Mouse (Mus musculus) forebrain, embryonic 10.5 days (tissue): ENCODE results near the gene Zfp408. TPM values are rescaled to one million over a fixed set of nuclear protein-coding genes. Genes with fewer than 3 reads are reported as not detected.

Source experiments
- DNase-seq: peaks from one replicate; pipeline ENCODE4 v3.0.0-alpha.2; 2017; ENCODE audit warnings: low spot score; ENCODE audit errors: extremely low spot score
- H3K27ac ChIP-seq: fragments of 300-500 bp; sonication (generic); 2 replicates; pipeline ENCODE4 v1.5.1; 2016; ENCODE audit warnings: mild to moderate bottlenecking
- H3K27me3 ChIP-seq: fragments of 300-500 bp; sonication (generic); 2 replicates; pipeline ENCODE4 v1.6.1; 2016; ENCODE audit warnings: mild to moderate bottlenecking; ENCODE audit not compliant: poor library complexity, severe bottlenecking
- H3K36me3 ChIP-seq: fragments of 300-500 bp; sonication (generic); replicated peaks from 2 replicates; pipeline ENCODE4 v1.6.1; 2016; ENCODE audit warnings: mild to moderate bottlenecking, moderate library complexity
- H3K4me1 ChIP-seq: fragments of 300-500 bp; sonication (generic); 2 replicates; pipeline ENCODE4 v1.6.1; 2016
- H3K4me3 ChIP-seq: fragments of 300-500 bp; sonication (generic); 2 replicates; pipeline ENCODE4 v1.5.1; 2016; ENCODE audit warnings: mild to moderate bottlenecking, moderate library complexity
- H3K9me3 ChIP-seq: fragments of 300-500 bp; sonication (generic); 2 replicates; pipeline ENCODE4 v1.6.1; 2016; ENCODE audit warnings: mild to moderate bottlenecking, moderate library complexity
- WGBS: fragments of 180-500 bp; shearing (Covaris S2); methylation state at CpG from one replicate; pipeline ENCODE4 v1.1.7; 2016; 5-methylcytosine and 5-hydroxymethylcytosine counted together
- polyA plus RNA-seq: library from polyadenylated mRNA; unstranded; fragments of >200 nt; fragmentation: Nextera tagmentation; extraction: Ambion mirVana; gene quantifications from 2 replicates; pipeline ENCODE4 v1.2.1, GENCODE M21; 2016

The Zfp408 gene
- polyA plus RNA-seq: 10.1 and 11.6 TPM in 2 replicates

DNA sequence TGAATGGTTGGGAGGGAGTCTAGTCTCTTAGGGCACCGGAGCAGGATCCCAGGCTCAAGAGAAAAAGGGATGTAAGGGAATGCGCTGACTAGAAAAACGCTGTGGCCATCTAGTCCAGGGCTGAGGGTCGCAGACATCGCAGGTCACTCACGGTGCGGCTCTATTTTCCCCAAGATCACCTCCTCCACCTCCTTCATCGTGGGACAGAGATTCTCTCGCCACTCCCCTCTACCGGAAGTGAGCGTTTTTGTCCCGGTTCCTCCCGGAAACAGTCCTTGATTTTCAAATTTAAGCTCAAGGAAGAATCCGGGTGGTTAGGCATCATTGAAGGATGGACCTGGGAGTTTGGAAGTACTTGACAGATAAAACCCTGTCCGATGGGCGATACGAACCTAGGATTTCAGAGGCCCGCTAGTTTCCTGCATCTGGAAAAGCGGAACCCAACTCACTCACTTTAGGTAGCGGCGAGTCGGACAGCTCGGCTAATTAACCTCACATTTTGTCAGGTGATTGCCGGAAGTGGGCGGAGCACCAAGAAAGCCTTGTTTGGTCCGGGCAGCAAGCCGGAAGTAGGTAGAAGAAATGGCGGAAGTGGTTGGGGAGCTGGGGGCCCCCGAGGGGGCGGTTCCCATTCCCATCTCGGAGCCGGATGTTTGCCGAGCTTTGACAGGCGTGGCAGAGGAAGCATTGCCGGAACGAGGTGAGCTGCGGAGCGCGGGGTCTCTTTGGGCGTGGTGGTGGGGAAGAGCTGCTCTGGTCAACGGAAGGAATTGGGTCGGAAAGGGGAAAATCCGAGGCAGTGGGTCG is at the start of gene Zfp408, which contains the start of gene Arhgap1:
TSS of gene Zfp408 (minus strand) at position 239 of the 807 bp plus-strand sequence.
TSS of gene Arhgap1 (plus strand) at position 308 of the 807 bp plus-strand sequence.
- WGBS: under 1% methylated on average over 44 of the region's 44 CpGs
- Histone ChIP-seq H3K27ac (peak within 1 kb of the TSS; percentile 95), H3K36me3 (peaks cover 50% of the 10 kb centered on the region), H3K9me3 (no peaks in the 10 kb centered on the region), H3K27me3 (no peaks in the 10 kb centered on the region), H3K4me3 (peak within 1 kb of the TSS; percentile 92), H3K4me1 (peaks cover 24% of the 10 kb centered on the region)
- DNase-seq: peak; percentile 99

DNA sequence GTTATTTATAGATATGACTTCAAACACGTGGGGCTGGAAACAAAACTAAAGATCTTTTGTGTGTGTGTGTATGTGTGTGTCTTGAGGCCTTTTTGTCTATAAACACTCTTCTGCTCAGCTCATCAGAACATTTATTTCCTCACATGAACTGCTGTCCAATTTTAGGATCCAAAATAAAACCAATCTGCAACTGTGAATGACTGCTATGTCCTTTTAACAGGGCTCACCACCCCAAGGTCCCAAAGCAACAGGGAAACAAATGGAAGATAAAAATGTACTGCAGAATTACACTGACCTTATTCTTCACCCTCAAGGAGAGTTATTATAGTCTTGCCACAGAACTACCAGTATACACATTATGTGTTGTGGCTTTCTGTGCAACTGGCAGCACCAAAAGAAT is 49.6 kb upstream of the Zfp408 start:
- no peaks in the 10 kb centered on the region for H3K27me3 ChIP-seq
- peaks cover 6% of the 10 kb centered on the region for H3K36me3 ChIP-seq
- no peak overlapping the region for H3K4me3 ChIP-seq
- WGBS: 88% methylated on average over 1 of the region's 1 CpGs
- no peaks in the 10 kb centered on the region for H3K9me3 ChIP-seq
- DNase-seq: no peak
- H3K27ac ChIP-seq: no peak overlapping the region
- H3K4me1 ChIP-seq: no peaks in the 10 kb centered on the region

DNA sequence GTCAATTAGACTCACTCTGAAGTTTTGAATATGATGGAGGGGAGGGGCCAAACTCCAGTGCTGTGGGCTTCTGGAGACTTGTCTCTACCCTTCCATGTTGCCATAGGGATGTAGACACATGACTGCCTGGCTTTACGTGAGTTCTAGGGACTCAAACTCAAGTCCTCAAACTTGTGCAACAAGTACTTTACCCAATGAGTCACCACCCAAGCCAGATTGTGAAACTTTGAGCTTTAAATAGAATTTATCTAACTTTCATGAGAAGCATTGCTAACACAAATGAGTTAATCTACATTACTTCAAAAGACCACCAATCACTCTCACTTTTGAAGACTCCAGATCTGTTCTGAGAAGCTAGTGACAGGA is 46.6 kb upstream of the Zfp408 start:
- Histone ChIP-seq H3K36me3 (peaks cover 15% of the 10 kb centered on the region), H3K27me3 (no peaks in the 10 kb centered on the region), H3K4me3 (no peak overlapping the region), H3K9me3 (no peaks in the 10 kb centered on the region), H3K4me1 (no peaks in the 10 kb centered on the region), H3K27ac (no peak overlapping the region)
- no peak for DNase-seq
- WGBS: 76% methylated on average over 1 of the region's 1 CpGs

DNA sequence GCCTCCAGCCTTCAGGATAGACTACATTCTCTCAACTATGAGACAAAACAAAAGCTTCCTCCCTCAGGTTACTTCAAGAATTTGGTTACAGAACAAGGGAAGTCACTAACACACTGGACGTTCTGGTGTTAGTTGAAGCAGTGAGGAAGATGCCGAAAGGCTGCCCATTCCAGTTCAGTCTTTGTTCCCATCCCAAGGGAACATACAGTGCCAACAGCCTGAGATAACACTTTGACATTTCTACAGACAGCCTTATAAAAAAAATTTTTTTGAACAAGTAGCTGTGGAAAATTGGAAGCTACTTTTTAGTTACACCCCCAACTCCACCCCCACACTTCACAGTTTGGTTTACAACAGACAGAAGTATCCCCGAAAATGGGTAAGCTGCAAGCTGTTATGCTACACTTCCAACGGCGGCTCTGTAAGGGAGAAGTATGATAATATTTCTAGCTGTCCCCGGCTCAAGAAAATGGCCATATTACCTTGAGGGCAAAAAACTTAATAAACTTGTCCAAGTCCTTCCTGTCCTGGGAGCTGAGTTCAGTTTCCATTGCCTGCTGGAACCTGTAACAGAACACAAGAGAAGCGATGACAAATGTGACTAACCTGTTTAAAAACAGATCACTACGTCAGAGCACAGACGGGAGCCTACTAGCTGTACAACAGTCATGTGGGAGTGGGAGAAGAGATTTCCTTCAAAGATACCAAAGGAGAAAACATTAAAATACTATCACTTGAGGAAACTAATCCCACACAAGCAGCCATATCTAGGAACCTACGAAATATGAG is 46.0 kb upstream of the Zfp408 start:
- Histone ChIP-seq H3K4me1 (no peaks in the 10 kb centered on the region), H3K4me3 (no peak overlapping the region), H3K27ac (no peak overlapping the region), H3K27me3 (no peaks in the 10 kb centered on the region), H3K36me3 (peaks cover 15% of the 10 kb centered on the region), H3K9me3 (no peaks in the 10 kb centered on the region)
- 91% methylated on average over 10 of the region's 10 CpGs for WGBS
- DNase-seq: no peak

DNA sequence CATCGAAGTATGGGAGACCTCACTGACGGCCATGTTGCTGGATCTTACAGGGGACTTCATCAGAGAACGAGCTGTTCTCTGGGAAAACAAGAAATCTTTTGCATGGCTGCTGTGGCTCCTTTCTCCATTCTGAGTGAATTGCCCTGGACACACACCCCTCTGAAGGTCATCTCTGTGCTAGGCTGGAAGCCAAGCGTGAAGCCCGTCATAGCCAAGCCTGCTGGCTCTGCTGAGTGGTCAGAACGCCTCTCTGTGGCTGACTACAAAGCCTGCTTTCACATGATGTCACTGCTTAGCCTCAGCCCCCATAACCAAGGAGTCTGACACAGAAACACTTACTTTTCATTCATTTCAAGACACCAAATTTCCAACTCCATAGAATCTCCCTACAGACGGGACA is 39.9 kb upstream of the Zfp408 start:
- H3K27me3 ChIP-seq: no peaks in the 10 kb centered on the region
- H3K4me1 ChIP-seq: no peaks in the 10 kb centered on the region
- H3K27ac ChIP-seq: no peak overlapping the region
- H3K4me3 ChIP-seq: no peak overlapping the region
- peaks cover 37% of the 10 kb centered on the region for H3K36me3 ChIP-seq
- no peaks in the 10 kb centered on the region for H3K9me3 ChIP-seq
- DNase-seq: no peak
- WGBS: 90% methylated on average over 7 of the region's 7 CpGs

DNA sequence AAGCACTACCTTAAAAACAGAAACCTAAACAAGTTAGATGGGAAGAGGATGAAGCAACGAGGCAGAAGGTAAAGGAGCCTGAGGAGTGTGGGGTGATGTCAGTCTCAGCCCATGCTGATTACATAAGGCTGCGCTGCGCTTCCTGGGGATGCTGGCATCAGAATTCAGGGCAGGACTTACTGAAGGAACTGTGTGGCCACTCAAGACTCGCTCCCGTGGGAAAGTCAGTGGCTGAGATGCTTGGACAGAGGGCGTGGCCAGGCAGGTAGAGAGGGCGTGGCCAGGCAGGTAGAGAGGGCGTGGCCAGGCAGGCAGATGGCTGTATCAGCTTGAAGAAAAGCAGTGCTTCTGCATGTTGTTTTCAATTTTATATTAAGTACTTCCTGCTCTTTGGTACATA is 34.3 kb upstream of the Zfp408 start:
- WGBS: 80% methylated on average over 8 of the region's 8 CpGs
- DNase-seq: no peak
- Histone ChIP-seq H3K4me1 (no peaks in the 10 kb centered on the region), H3K27ac (no peak overlapping the region), H3K4me3 (no peak overlapping the region), H3K9me3 (no peaks in the 10 kb centered on the region), H3K27me3 (no peaks in the 10 kb centered on the region), H3K36me3 (peaks cover 48% of the 10 kb centered on the region)

DNA sequence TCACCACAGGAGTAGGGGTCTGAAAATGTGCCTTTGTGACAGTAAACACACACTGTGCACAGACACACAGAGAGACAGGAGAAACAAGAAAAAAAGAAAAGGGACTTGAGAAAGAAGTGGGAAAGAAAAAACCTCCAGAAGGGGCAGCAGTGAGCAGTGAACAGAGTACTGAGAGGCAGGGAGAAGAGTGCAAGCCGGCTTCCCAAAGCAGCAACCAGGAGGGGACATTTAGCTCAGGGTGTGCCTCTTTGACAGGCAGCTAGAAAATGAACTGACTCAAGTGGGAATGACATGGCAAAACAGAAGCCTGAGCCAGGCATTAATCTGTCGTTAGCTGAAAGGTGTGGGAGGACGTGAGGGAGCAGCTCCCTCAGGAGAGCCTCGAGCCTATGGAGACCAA is 33.3 kb upstream of the Zfp408 start:
- H3K36me3 ChIP-seq: peaks cover 49% of the 10 kb centered on the region
- H3K27ac ChIP-seq: no peak overlapping the region

DNA sequence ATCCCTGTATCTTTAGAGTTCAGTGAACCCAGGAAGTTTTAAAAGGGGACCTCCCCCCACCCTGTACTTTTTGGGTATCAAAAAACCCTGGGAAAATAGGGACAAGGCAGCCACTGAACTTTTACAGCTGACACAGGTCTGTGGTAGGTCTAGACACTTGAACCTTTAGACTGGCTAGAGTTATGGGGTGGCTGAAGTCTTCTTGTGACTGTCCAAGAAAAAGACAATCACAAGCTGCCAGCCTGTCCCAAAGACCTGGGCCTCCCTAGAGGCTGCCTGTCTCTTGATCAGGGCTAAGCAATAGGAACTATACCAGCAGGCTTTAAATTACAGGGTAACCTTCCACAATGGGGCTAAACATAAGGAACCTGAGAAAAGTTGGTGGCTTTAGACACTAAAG is 27.4 kb upstream of the Zfp408 start:
- Histone ChIP-seq H3K4me3 (no peak overlapping the region), H3K4me1 (no peaks in the 10 kb centered on the region), H3K9me3 (no peaks in the 10 kb centered on the region), H3K27ac (no peak overlapping the region), H3K27me3 (no peaks in the 10 kb centered on the region), H3K36me3 (peaks cover 75% of the 10 kb centered on the region)
- DNase-seq: no peak

More for the DNA sequence above, 33.3 kb upstream of the Zfp408 start:
- H3K9me3 ChIP-seq: no peaks in the 10 kb centered on the region
- DNase-seq: no peak
- H3K27me3 ChIP-seq: no peaks in the 10 kb centered on the region
- 64% methylated on average over 4 of the region's 4 CpGs for WGBS
- no peak overlapping the region for H3K4me3 ChIP-seq
- H3K4me1 ChIP-seq: no peaks in the 10 kb centered on the region

DNA sequence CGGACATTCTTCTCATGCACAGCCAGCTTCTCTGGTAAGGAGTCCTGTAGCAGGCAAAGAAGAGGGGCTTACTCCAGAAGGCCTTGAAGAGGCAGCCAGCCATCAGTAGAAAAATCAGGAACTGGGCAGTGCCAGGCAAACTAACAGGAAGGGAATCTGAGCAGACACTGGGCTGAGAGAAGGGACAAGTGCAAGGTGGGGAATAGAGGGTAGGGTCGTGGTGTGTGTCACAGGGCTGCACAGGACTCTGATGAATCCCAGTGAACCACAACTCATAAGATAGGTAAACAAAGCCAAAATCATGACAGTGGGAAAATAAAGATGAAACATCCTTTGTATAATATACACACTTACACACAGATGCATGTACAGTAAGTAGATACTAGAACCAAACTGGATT is 26.8 kb upstream of the Zfp408 start:
- Histone ChIP-seq H3K27me3 (no peaks in the 10 kb centered on the region), H3K9me3 (no peaks in the 10 kb centered on the region), H3K4me3 (no peak overlapping the region), H3K4me1 (no peaks in the 10 kb centered on the region), H3K27ac (no peak overlapping the region), H3K36me3 (peaks cover 76% of the 10 kb centered on the region)
- DNase-seq: no peak
- 82% methylated on average over 2 of the region's 2 CpGs for WGBS

DNA sequence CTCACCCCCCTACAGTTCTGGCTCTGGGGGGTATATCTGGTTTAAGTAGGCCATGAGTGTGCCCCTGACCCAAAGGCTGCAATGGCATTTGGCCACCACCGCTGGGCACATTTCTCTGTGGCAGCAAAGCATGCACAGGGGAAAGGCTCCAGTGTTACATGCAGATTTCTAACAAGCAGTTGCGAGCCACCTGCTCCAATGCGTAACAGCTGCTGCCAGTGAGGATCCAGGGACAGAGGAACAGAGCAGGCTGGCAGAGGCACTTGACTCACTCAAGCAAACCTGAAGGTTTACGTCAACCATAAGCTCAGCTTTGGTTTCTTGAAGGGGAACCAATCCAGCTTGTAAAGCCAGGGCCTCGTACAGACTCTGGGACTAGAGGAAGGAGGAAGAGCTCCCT is 25.3 kb upstream of the Zfp408 start:
- peaks cover 82% of the 10 kb centered on the region for H3K36me3 ChIP-seq
- DNase-seq: no peak

DNA sequence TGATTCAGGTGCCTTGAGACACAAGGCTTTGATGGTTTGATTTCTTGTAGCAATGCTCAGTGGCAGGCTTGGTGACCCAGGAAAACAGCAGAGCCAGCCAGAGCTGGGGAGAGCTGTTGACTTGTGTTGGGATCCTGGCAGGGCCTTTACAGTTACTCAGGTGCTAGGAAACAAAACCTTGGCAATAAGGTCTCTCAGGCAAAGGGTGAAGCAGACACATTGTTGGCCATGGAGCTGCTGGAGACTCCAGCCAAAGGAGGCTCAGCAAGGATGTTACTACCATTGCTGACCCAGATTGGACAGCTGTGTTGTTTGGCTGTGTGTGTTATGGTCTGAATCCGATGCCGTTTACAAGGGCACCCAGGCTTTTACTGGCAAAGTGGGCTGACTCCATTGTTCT is 24.0 kb upstream of the Zfp408 start:
- Histone ChIP-seq H3K36me3 (peaks cover 88% of the 10 kb centered on the region), H3K27me3 (no peaks in the 10 kb centered on the region), H3K9me3 (no peaks in the 10 kb centered on the region), H3K4me1 (no peaks in the 10 kb centered on the region), H3K4me3 (no peak overlapping the region), H3K27ac (no peak overlapping the region)
- WGBS: 78% methylated on average over 2 of the region's 2 CpGs
- no peak for DNase-seq

More for the DNA sequence above, 25.3 kb upstream of the Zfp408 start:
- H3K9me3 ChIP-seq: no peaks in the 10 kb centered on the region
- H3K4me1 ChIP-seq: no peaks in the 10 kb centered on the region
- H3K27me3 ChIP-seq: no peaks in the 10 kb centered on the region
- WGBS: 90% methylated on average over 5 of the region's 5 CpGs
- no peak overlapping the region for H3K4me3 ChIP-seq
- H3K27ac ChIP-seq: no peak overlapping the region

DNA sequence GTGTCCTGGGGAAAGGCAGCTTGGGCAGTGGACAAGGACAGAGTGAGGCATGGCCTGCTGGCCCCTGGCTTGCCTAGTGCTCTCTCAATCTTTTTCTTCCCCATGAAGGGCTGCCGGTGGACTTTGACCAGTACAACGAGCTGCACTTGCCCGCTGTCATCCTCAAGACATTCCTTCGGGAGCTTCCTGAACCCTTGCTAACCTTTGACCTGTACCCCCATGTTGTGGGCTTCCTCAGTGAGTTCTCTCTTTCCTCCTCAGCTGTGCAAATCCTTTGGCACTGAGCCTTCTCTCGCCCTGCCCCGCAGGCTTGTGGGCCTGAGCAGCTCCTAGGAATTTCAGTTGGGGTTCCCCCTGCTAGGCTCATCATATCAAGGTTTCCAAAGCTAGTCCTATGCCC is 20.4 kb upstream of the Zfp408 start:
- Histone ChIP-seq H3K4me1 (no peaks in the 10 kb centered on the region), H3K27ac (no peak overlapping the region), H3K4me3 (no peak overlapping the region), H3K27me3 (no peaks in the 10 kb centered on the region), H3K9me3 (no peaks in the 10 kb centered on the region), H3K36me3 (peaks cover 88% of the 10 kb centered on the region)
- 91% methylated on average over 6 of the region's 6 CpGs for WGBS
- no peak for DNase-seq

DNA sequence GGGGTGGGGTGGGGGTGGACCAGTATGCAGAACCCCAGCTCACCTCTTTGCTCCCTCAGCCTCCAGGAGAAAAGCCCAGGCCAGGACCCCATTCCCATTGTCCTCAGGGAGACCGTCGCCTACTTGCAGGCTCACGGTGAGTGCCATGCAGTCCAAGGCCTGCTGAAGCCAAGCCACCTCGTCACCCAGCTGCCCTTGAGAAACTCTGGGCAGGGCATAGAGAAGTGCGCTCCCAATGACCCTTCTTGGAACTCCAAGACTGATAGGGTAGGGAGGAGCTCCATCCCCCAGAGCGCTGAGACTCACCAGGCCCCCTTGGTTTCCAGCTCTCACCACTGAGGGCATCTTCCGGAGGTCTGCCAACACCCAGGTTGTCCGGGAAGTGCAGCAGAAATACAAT is 19.7 kb upstream of the Zfp408 start:
- DNase-seq: no peak
- Histone ChIP-seq H3K9me3 (no peaks in the 10 kb centered on the region), H3K36me3 (peaks cover 87% of the 10 kb centered on the region), H3K27ac (no peak overlapping the region), H3K27me3 (no peaks in the 10 kb centered on the region), H3K4me1 (no peaks in the 10 kb centered on the region), H3K4me3 (no peak overlapping the region)
- WGBS: 92% methylated on average over 8 of the region's 8 CpGs
